Mouse (Mus musculus) adrenal gland, postnatal 10 days (tissue): ENCODE data around the gene Cox11. TPM values are rescaled to one million over a fixed set of nuclear protein-coding genes. Genes with fewer than 3 reads are reported as not detected.

Experiments used
- DNase-seq: peaks from one replicate; pipeline ENCODE4 v3.0.0; 2021; ENCODE audit warnings: mixed read lengths
- total RNA-seq, 2 experiments: library from RNA; stranded (reverse); gene quantifications; 2 replicates each; pipeline ENCODE4 v1.2.3; 2021

Gene Cox11
- total RNA-seq, 2 experiments from 2014 or later = 24.5 to 28.6 TPM

DNA sequence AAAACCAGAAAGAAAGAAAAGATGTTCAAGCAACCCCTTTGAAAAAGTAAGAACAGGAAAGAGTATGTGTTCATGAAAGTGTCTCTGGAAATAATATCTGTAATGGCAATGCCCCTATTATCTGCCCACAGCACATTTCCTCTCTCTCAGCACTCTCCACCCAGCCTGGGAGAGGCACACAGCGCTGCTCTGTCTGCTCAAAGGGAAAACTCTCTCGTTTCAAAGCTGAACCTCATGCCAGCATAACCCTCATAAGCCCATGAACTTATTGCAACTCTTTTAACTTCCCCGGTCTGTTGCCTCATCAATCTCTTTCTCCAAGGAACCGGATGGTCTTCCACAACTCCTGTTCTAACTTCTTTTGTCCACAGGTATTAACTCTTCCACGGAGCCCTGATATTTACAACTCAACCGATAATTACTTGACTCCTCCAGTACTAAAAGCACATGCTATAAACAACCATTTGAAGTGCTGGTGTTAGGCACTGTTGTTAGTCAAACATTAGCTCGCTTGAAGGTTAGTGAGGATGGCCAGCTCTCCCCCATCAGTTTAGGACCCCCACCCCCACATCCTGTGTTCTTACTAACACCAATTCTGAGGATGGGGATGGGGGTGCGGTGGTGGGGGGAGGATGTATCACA lies 26.5 kb downstream of the Cox11 start:
- DNase-seq = no peak

DNA sequence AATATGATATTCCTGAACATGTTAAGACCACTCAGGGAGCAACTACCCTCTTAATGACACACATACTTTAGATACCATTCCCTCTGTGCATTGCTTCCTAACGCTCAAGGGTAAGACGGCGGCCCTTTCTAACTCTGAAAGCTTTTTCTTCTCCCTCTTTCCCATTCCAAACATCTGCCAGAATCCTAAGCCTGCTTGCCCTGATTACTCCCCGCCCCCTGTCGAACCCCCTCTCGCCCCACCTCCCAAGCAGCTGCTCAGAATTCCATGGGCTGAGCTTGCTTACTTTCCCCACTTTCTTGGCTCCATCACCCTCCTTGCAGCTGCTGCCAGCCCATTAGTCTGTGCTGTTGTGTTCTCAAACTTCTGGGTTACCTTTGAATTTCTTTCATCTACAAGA lies 27.2 kb downstream of the Cox11 start:
- no peak for DNase-seq

DNA sequence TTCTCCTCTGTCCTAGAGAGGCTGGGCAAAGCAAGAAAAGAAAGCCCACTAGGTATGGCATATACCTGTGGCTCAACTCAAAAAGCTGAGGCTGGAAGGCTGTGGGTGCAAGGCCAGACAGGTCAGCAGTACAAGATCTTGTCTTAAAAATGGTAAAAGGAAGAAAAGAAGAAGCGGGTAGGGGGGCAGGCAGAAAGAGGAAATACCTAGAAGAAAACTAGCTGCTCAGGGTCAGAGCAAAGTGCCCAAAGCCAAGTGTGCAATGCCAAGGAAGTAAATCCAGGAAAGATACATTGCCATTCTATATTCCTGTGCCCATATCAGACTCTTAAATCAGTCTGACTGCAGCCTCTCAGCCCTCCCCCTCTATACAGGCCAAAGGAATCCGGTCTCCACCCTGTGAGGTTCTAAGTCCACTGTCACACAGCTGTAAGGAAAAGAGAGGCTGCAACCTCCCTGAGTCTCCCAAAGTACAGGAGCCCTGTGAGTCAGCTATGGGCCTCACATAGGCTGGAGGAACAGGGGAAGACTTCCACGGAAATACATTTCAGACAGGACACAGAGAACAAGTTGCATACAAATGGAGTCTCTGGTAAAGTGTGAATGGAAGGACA lies 28.3 kb downstream of the Cox11 start:
- no peak for DNase-seq

DNA sequence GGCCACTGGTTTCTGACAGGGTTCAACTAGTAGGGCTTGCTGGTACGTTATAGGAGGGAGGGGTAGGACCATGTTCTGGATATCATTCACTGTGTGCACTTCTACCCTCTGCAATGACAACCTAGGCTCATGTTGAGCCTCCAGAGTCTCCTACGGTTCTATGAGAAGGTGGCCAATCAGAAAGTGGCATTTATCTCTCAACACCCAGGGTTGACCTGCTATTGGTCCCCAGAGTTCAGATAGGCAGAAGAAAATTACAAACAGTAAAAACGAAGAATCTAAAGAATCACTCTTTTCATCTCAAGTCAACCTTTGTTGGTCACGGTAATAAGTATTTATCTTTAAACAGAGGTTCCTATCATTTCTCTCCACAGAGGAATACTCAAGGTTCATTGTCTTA lies 28.9 kb downstream of the Cox11 start:
- DNase-seq = no peak

DNA sequence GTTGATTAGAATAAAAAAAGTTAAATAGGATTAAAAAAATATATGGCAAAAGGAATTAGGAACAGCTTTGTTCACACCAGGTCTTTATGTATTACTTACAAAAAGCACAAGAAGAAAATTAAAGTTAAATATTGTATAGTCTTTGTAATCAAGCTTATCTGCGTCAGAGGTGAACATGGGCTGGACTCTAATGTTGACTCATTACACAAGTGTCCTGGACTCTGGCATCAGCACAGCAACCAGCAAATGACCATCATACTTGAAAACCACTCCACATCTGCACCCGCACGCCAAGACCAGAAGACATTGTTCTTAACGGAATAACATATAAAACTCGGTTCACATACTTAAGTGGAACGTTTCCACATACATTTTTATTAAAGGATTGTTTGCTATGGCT lies 29.4 kb downstream of the Cox11 start:
- DNase-seq = no peak

DNA sequence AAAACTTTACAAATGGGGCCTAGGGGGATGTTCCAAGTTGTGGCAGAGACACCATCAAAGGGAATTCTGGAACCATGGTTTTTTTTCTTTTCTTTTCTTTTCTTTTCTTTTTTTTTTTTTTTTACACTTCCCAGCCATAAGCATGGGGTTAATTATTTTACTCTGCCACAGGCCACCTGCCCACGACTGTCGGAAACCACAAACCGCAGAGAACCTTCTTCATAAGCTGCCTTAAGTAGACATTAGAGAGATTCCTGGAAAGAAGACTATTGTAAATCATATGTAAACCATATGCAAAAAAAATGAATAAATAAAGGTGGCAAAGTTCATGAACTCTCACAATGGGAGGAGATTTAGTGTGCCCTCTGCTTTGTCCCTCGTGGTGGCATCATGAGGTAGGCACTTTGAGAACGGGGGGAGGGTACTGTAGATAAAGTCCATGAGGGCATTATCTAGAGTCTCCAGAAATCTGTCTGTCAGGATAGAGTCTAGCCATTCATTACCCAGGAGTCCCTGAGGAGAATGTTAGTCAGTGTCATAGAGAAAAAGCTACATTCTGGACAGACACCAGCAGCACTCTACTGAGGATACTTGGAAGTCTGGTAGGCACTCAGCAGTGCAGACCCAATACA lies 37.6 kb downstream of the Cox11 start:
- no peak for DNase-seq

DNA sequence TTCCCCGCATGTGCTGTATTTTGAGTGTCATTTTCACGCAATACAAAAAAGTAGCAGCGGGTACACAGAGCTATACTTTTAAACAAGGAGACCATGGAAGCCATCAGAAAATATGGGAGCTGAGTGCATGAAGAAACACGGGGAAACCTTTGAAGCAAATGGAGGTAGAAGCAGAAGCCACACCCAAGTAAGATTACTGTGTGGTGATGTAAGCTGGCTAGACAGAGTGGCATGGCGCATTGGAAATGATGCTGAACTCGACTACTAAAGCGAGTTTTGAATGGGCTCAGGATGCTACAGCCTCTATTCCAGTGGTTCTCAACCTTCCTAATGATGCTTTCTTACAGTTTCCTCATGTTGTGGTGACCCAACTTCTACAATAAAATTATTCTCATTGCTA lies 39.1 kb downstream of the Cox11 start:
- DNase-seq = no peak

DNA sequence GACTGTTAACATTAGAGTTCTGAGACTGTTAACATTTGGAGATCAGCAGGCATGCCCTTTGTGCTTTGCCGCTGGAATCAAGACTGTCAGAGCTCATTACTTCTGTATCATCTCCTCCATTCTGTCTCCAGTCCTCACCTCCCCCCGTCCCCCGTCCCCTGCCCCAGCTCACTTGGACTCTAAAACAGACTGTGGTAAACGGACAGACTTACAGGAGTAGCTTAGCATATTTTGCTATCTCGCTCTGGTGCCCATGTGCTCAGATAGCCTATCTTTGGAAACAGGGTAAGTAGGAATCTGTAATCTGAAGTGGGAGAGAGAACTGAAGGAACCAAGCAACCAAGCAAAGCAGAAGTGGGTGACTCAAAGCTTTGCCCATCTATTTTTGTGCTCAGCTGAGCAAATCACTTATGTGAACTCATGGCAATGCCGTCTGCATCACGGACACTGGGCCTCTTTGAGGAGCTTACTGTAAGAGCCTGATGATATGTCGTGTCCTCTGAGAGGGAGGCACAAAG lies 39.9 kb downstream of the Cox11 start:
- no peak for DNase-seq

DNA sequence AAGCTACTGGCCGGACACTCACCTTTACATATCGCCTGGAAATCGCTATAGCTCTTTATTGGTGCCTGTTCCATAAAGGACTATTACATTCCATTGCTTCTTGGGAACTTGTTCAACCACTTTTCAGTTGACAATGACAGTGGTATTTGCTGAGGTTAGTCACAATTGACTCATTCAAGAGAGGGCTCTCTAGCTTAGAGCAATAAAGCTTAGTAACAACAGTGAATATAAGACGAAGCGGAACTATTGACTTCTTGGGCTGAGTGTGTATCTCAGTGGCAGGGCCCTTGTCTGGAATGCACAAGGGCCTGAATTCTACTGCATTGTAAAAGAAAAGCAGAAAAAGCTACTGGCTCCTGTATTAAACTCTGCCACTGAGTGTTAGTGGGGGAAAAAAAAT lies 40.6 kb downstream of the Cox11 start:
- no peak for DNase-seq

DNA sequence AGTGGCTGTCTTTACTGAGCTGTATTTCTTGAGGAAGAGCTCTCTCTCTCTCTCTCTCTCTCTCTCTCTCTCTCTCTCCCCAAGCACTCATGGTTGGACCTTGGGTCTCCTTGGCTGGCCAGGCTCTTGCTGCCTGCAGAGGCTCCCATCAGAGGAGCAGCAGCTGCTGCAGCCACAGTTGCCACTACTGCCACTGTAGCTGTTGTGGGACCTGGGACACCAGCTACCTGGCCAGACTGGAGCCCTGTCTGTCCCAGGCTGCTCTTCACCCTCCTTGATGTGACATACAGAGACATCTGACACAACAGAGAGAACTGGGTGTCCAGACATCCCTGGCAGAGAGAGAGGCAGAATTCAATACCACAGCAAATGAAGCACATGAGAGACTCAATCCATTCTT lies 43.2 kb downstream of the Cox11 start:
- no peak for DNase-seq

DNA sequence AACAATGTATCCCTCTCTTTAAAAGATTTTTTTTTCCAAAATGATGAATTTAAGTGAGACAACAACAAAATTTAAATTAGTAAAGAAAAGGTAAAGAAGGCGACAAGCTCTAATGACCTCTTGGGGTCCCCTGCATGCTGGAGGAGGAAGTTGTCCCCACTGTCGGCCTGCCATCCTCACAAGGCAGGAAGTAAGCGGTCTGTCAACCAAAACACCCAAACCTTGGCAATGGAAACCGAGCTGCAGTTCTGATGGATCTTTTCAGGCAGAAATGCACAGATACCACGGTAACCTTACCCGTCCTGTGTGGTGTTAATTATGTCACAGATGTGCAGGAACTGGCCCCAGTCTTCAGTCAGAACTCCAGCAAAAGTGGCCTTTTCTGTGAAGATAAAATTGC lies 46.8 kb downstream of the Cox11 start:
- no peak for DNase-seq

DNA sequence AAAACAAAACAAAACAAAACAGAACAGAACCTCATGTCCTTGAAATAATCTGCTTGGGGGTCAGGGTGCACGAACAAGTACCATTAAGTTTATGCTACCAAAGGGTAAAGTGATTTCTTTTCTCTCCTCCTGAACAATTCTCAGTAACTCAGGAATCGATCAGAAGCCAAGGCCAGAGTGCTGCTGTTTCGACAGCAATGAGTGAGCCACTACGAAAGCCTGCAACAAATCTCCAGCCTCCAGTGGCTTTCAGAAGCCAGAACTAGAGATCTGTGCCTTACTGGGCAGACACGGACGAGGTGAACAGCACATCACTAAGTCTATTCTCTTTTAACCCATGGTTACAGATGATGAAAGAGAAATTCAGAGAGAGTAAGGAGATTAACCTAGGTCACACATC lies 47.2 kb downstream of the Cox11 start:
- no peak for DNase-seq

DNA sequence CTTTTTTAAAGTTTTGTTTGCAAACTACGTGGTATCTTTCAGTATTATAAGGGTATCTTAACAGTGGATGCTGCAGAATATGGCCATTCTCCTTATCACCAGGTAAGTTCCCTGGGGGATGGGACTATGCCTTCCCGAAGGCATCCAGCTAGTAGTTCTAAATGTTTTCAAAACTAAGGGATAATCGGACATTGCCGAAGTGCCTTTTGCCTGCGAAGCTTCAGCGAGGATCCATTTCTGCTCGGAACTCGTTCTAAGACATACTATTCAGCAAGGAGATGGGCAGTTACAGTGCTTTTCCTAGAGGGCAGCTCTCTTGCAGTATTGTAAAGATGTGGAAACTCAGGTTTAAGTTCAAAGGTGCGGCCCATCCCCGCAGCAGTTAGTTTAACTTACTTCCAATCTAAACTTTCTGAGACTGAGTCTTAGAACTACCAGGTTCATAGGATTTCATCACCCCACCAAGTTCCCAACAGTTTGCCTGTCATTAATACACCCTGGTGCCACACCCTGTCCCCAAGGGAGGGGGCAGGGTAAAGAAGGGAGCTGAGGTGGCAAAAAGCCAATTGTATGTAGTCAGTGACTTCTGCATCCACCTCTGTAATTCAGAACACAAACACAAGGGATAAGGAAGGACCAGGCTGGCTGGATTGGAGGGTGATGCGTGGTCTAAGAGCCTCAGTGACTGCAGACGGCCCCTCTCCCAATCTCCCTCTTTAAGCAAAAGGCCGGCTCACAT lies 48.5 kb downstream of the Cox11 start:
- no peak for DNase-seq

DNA sequence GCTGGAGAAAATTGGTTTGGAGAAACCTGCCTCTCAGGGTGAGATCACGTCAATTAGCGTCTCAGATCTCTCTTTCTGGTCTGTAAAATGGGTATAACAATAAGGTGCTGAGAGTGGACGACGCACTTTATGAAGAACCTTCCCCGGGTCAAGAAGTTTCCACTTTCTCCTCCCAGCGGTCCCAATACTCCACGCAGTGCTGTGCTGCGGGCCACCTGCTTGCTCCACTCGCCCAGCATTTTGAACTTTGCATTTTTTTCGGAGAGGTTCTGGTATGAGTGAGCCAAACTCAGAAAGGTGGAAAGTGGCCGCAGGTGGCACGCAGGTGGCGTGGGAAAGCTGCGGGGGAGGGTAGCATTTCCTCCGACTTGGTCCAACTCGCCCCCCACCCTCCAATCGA lies 49.1 kb downstream of the Cox11 start:
- no peak for DNase-seq

DNA sequence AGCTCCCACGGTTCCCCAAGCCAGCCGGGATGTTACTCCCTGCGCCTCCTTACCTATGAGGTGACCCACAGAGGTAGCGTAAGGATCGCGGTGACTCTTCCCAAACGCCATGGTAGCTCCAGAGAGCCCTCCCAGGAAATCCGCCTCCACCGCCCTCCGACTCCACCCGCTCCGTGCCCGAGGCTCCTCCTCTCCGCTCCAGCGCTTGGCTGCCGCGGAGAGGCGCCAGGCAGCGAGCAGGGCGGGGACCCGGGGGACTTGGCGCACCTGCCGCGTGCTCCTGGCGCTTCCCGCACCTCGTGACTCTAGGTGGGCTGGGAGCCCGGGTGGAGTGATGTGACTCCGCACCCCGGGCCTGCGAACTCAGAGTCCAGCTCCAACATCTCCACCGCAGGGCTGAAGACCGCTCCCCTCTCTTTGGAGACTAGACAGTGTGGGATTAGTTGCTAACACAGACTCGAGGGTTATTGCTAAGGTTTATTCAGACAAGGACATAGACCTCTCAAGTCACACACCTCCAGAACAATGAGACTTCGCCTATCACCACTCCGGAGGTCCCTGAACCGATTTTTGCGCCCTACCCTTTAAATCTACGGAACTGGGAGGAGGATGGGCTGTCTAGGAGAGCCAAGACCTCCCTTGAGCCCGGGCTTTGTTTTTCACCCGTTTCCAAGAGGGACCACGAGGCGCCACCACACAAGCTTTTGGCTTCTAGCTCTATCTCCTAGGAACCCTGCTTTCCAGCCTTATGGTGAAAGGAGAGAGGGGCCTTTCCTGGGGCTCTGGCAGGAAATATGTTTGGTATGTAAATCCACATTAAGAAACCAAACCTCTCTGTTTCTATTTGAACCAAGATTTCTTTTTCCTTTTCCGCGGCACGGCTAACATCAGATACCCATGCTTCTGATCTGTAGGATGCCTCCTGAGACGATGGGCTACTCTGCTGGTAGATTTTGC lies 49.8 kb downstream of the Cox11 start, which contains the start of gene Tom1l1:
Tom1l1 (minus strand) TSS at position 907 of the 957 bp plus-strand sequence.
- DNase-seq = peak; percentile 88

DNA sequence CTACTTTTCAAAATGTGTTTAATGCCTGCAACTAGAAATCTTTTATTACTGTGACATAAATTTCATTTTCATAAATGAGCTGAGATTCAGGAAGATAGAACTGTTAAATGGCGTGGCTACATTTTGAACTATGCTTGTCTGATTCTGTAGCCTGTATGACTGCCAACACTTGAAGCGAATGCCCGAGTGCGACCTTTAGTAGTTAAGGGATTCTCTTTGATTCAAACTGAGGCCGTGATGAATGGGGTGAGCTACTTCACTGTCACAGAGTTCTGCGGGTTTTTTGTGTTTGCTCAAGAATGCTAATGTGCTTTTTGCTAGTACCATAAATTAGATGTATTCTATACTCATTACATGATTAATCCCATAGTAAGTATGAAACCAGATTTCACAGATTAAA lies 52.4 kb downstream of the Cox11 start:
- DNase-seq = no peak

DNA sequence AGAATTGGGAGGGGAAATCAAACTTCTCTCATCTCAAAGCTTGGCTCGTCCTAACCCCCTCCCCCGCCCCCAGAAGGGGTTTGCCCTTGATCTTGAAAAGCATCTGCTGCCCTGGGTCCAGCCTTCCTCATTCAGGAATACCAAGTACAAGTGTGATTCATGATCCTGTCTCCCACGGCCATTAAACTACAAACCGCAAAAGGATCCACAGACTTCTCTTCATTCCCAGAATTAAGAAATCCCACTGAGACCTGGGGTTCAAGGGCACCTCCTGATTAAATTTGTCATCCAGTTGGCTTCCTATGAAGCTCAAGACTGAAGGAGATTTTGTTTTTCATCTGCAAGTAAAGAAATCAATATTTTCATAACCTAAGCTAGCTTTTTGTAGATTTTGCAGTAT lies 56.2 kb downstream of the Cox11 start:
- no peak for DNase-seq
